Mouse (Mus musculus) brain, adult 10 weeks (tissue): Measurements from ENCODE around the gene Leap2. TPM values are rescaled to one million over a fixed set of nuclear protein-coding genes. Genes with fewer than 3 reads are reported as not detected.

Experiments used
- polyA plus RNA-seq: library from polyadenylated mRNA; stranded (reverse); fragments of 350-450 nt; fragmentation: Illumina TruSeq; extraction: RNeasy Lipid Tissue Mini Kit (QIAGEN cat#74804); gene quantifications from one replicate; pipeline ENCODE4 v1.2.3, GENCODE M21; 2015; ENCODE audit warnings: low read depth, low replicate concordance

Leap2 gene
- polyA plus RNA-seq: not detected

DNA sequence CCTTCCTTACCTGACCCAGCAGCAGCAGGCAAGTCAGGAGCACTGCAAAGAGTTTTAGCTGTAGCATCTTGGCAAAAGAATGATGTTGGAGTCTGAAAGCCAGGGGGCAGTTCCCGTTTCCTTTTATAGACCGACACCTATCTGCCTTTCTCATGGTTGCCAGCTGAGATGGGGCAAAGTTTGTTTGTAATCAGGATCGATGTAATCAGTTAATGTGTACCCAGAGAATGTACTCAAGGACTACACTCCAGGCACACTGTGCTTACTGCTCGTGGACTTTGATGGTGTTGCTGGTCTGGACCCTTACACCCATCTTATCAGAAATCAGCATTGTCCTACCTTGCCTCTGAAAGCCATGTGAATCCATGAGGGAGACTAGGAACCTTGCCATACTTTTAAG is at the start of gene Leap2:
Gene Leap2 (minus strand): TSS at position 135 of the 400 bp plus-strand sequence.

DNA sequence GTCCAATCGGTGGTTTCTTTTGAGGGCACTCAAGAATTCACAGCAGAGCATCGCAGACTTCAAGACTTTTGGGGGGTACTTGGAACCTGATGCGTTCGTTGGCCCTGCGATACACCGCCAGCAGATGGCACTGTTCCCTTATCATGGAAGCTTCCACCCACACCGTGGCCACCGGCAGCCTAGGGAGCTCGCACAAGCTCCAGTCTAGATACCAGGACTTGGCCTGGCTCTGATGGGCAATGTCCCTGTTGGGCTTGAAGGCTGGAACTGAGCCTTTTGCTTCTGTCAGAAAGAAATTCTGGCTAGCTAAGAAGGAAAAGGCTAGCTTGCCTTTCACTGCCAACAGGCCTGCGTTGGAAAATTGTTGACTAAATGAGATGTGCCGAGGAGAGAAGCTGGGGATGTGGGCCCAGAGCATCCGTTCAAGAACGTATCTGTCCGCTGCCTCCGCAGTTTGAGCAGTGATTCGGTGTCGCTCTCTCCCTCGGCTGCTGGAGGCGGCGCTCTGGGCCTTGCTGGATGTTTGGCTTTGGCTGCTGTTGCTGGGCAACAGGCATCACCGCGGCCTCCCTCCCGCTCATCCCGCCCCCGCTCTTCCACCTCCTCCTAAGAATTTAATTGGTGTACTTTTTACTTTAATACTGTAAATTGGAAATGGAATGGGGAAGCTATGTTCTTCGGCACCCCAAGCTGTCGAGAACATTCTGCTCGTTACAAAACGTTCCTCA is 47.2 kb upstream of the Leap2 start, which contains the start of gene Gm9837:
Gene Gm9837 (minus strand): TSS at position 512 of the 728 bp plus-strand sequence.

DNA sequence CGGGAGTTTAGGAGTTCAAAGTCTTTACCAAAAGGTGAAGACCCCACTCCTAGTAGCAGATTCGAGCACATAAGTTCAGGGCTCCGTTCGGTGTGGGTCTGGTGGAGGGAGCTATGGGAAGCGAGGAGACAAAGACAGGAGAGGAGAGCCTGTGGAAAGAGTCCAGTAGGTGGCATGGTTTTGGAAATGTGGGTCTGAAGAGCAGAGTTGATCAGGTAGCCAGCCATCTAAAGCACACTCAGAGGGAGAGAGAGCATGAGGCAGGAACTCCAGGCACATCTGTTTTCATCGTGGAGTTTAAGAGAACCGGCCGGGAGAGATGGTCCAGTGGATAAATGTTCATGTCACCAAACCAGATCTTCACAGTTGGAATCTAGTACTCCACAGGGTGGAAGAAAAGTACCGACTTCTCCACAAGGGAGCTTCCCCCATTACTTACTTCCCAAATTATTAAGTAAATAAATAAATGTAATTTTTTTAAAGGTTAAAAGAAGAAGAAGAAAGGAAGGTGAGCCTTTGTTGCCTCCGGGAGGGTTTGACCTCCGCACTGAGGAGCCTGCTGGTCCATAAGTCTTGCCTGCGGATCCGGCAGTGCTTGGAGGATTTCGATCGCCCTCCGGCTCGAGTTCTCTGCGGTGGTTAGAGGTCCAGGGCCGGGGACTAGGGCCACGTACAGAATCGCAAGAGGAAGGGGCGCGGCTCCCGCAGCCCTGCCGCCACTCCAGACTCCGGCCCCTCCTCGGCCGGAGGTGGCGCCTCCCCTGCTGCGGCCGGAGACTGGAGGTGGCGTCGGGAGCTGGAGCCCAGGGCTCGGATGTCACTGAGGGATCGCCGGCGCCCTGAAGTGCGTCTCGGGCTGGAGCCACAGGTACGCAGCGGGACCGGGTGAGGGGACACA is 33.8 kb upstream of the Leap2 start, which contains the start of the genes Gm10447 and Shroom1:
Gene Gm10447 (minus strand): TSS at position 637 of the 898 bp plus-strand sequence.
Gene Shroom1 (plus strand): TSS at position 732 of the 898 bp plus-strand sequence.

DNA sequence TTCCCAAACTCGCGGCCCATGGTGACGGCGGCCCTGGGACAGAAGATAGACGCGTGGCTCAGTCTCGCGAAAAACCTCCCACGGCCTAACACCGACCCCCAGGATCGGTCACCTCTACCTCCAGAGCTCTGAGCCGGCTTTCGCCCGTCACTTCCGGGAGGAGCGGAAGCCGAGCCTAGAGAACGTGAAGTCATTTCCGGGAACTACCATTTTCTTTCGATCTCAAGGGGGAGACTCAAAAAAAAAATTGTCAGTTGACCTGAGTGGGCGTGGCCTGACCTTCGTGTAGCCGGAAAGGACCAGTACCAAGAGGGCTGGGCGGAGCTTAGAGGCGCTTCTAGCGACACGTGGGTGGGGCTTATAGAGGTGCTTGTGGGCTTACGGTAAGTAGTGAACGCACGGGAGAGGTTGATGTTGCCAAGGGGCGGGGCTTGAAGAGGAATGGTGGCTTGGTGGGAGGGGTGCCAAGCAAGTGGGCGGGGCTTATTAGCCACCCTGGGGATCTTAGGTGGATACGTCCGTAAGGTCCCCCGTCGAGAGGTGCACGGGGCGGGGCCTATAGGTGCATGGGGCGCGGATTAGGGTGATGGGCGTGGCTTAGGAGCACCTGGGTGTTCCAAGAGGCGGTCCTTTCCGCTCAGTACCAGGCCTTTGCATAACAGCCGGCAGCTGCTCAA is 7.8 kb upstream of the Leap2 start, which contains the start of the genes Uqcrq and Gdf9:
Gene Uqcrq (minus strand): TSS at position 162 of the 677 bp plus-strand sequence.
Gene Gdf9 (plus strand): TSS at position 354 of the 677 bp plus-strand sequence.

Other genes with a start within 250 kb of the Leap2 start
- 143 TPM for gene Hspa4, start 122.7 kb downstream of the Leap2 start, polyA plus RNA-seq
- gene Zcchc10, start 98.5 kb downstream of the Leap2 start, polyA plus RNA-seq: 17.2 TPM
- gene Aff4, start 72.3 kb downstream of the Leap2 start, polyA plus RNA-seq: 70.9 TPM
- gene Uqcrq, start 7.7 kb upstream of the Leap2 start, polyA plus RNA-seq: 494 TPM
- gene Gdf9, start 7.9 kb upstream of the Leap2 start, polyA plus RNA-seq: 1.9 TPM
- gene Gm10447, start 33.9 kb upstream of the Leap2 start, polyA plus RNA-seq: not detected
- gene Shroom1, start 34.0 kb upstream of the Leap2 start, polyA plus RNA-seq: 4.6 TPM
- not detected for gene Gm9837, start 47.3 kb upstream of the Leap2 start, polyA plus RNA-seq
- 0.54 TPM for gene Gm9945, start 57.0 kb upstream of the Leap2 start, polyA plus RNA-seq
- 42.6 TPM for gene Sowaha, start 57.1 kb upstream of the Leap2 start, polyA plus RNA-seq
- 294 TPM for gene Sept8, start 96.1 kb upstream of the Leap2 start, polyA plus RNA-seq
- gene Kif3a, start 144.2 kb upstream of the Leap2 start, polyA plus RNA-seq: 96.0 TPM
- gene Il4, start 195.5 kb upstream of the Leap2 start, polyA plus RNA-seq: not detected
- not detected for gene Il13, start 211.5 kb upstream of the Leap2 start, polyA plus RNA-seq